Mouse (Mus musculus): Measurements from ENCODE around the gene Eps8l2.

The Eps8l2 gene

GRCm38 (mm10) chr7:141338576-141339131, at the start of gene Eps8l2:
Gene Eps8l2, plus strand, starts transcription at chr7:141338880.
- H3K36me3 ChIP-seq (ENCODE audit: control insufficient read depth, insufficient read depth, low read length, poor library complexity, severe bottlenecking): peaks cover 3% of the 10 kb centered on the region; the same call in 1 of the 2 replicates
- no peaks in the 10 kb centered on the region for H3K27me3 ChIP-seq (ENCODE audit: control insufficient read depth, insufficient read depth, low read length, poor library complexity, severe bottlenecking)
- DNase-seq (ENCODE audit: low read depth, low spot score): peak; percentile 60

DNA sequence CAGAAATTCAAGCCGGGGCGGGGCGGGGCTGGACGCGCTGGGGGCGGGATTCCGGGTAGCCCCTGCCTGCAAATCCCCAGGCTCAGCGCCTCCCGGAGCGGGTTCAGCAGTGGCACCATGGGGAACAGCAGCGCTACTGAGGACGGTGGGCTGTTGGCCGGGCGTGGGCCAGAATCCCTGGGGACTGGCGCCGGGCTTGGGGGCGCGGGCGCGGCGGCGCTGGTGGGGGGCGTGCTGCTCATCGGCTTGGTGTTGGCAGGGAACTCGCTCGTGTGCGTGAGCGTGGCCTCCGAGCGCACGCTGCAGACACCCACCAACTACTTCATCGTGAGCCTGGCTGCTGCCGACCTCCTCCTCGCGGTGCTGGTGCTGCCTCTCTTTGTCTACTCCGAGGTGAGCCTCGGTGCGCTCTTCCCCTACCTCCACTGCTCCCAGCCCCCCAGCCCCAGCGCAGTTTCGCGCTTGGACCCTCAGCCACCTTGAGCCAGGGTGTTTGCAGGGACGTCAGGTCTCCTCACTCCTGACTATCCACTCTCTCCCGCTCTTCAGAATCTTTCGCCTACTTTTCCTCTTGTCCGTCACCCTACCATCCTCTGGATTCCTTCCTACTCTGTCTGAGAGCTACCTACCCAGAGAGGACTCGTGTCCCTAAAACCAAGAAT, 46.6 kb upstream of the Eps8l2 start, which contains the start of gene Drd4:
TSS of gene Drd4 (plus strand) at position 86 of the 662 bp plus-strand sequence.
- no peak for DNase-seq (ENCODE audit: low read depth, low spot score)
- Histone ChIP-seq H3K36me3 (ENCODE audit: control insufficient read depth, insufficient read depth, low read length, poor library complexity, severe bottlenecking) (no peaks in the 10 kb centered on the region), H3K27me3 (ENCODE audit: control insufficient read depth, insufficient read depth, low read length, poor library complexity, severe bottlenecking) (no peaks in the 10 kb centered on the region; the same call in 1 of the 2 replicates)

DNA sequence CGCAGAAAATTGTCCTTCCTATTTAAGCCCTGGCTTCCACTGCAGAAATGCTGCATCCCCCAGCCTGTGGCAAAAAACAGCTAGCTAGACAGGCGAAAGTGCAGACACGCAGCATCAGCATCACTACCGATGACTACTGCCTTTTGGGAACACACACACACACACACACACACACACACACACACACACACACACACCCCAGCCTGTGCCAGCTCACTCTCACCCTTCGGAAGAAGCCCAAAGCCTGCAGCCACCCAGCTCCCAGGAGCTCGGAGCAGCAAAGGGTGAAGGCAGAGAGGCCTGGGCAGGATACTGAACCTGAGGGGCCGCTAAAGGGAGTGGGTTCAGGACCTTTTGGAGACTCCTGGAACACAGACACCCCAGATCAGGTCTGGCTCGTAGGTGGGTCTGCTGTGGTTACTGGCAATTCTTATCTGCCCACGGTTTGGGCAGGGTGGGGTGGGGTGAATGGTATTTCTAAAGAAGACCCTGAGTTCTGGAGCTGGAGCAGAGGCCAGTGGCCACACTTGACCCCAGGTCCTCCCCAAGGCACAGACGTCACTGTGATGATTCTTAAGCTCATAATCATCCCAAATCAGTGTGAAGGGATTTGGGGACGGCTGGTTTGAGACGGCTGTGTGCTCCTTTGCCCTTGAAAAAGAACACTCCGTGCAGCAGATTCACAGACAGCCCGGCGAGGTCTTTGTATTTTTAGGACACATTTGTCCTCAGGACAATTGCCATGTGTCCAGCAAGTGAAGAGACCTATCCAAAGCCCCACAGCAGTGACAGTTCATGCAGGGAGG, 45.9 kb upstream of the Eps8l2 start:
- Histone ChIP-seq H3K27me3 (ENCODE audit: control insufficient read depth, insufficient read depth, low read length, poor library complexity, severe bottlenecking) (no peaks in the 10 kb centered on the region; the same call in 1 of the 2 replicates), H3K36me3 (ENCODE audit: control insufficient read depth, insufficient read depth, low read length, poor library complexity, severe bottlenecking) (no peaks in the 10 kb centered on the region)
- no peak for DNase-seq (ENCODE audit: low read depth, low spot score)

DNA sequence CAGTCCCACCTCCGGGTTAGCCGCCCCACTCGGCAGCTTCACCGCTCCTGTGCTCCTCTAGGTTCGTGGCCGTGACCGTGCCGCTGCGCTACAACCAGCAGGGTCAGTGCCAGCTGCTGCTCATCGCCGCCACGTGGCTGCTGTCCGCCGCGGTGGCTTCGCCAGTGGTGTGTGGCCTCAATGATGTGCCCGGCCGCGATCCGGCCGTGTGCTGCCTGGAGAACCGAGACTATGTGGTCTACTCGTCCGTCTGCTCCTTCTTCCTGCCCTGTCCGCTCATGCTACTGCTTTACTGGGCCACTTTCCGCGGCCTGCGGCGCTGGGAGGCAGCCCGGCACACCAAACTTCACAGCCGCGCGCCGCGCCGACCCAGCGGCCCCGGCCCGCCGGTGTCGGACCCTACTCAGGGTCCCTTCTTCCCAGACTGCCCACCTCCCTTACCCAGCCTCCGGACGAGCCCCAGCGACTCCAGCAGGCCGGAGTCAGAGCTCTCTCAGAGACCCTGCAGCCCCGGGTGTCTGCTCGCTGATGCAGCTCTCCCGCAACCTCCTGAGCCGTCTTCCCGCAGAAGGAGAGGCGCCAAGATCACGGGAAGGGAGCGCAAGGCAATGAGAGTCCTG, 44.7 kb upstream of the Eps8l2 start:
- DNase-seq (ENCODE audit: low read depth, low spot score): no peak
- no peaks in the 10 kb centered on the region for H3K36me3 ChIP-seq (ENCODE audit: control insufficient read depth, insufficient read depth, low read length, poor library complexity, severe bottlenecking)
- no peaks in the 10 kb centered on the region; the same call in 1 of the 2 replicates for H3K27me3 ChIP-seq (ENCODE audit: control insufficient read depth, insufficient read depth, low read length, poor library complexity, severe bottlenecking)

DNA sequence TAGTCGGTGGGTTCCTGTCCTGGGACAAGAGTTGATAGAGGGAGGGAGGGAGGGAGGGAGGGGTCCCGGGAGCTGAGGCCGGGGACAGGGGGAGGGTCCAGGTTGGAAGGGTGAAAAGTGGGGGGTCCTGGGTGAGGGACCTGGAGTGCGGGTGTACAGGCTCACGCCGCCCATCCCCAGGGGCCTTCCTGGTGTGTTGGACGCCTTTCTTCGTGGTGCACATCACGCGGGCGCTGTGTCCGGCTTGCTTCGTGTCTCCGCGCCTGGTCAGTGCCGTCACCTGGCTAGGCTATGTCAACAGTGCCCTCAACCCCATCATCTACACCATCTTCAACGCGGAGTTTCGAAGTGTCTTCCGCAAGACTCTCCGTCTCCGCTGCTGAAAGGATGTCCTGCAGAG, 44.2 kb upstream of the Eps8l2 start:
- Histone ChIP-seq H3K27me3 (ENCODE audit: control insufficient read depth, insufficient read depth, low read length, poor library complexity, severe bottlenecking) (no peaks in the 10 kb centered on the region; the same call in 1 of the 2 replicates), H3K36me3 (ENCODE audit: control insufficient read depth, insufficient read depth, low read length, poor library complexity, severe bottlenecking) (no peaks in the 10 kb centered on the region)
- DNase-seq (ENCODE audit: low read depth, low spot score): no peak

DNA sequence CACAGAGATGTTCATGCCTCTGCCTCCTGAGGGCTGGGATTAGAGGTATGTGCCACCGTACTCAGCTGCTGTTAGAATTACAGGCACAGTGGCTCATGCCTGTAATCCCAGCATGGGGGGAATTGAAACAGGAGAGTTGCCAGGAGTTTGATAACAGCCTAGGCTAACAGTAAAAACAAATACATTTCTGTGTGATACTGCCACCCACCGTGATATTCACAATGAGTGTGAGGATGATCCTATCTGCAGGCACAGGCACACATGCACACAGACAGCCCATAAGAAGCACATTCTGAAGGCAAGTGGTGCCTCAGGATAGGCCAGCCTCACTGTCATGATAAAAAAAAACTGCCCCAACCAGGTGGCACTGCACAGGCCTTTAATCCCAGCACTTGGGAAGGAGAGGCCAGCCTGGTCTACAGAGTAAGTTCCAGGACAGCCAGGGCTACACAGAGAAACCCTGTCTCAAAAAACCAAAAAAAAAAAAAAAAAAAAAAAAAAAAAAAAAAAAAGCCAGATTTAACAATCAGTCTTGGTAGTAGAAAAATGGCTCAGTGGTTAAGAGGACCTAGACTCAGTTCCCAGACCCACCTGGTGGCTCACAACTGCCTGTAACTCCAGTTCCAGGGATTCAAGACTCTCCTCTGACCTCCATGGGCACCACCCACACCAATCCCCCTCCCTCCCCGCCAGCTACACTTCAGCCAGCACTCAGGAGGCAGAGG, 40.6 kb upstream of the Eps8l2 start:
- no peak for DNase-seq (ENCODE audit: low read depth, low spot score)
- Histone ChIP-seq H3K27me3 (ENCODE audit: control insufficient read depth, insufficient read depth, low read length, poor library complexity, severe bottlenecking) (no peaks in the 10 kb centered on the region), H3K36me3 (ENCODE audit: control insufficient read depth, insufficient read depth, low read length, poor library complexity, severe bottlenecking) (no peaks in the 10 kb centered on the region)

GRCm38 (mm10) chr7:141299175-141299574, 39.5 kb upstream of the Eps8l2 start:
- H3K36me3 ChIP-seq (ENCODE audit: control insufficient read depth, insufficient read depth, low read length, poor library complexity, severe bottlenecking): no peaks in the 10 kb centered on the region
- no peaks in the 10 kb centered on the region for H3K27me3 ChIP-seq (ENCODE audit: control insufficient read depth, insufficient read depth, low read length, poor library complexity, severe bottlenecking)
- no peak for DNase-seq (ENCODE audit: low read depth, low spot score)

- DNase-seq (ENCODE audit: low read depth, low spot score): no peak
- no peaks in the 10 kb centered on the region for H3K27me3 ChIP-seq (ENCODE audit: control insufficient read depth, insufficient read depth, low read length, poor library complexity, severe bottlenecking)
- peaks cover 7% of the 10 kb centered on the region; the same call in 1 of the 2 replicates for H3K36me3 ChIP-seq (ENCODE audit: control insufficient read depth, insufficient read depth, low read length, poor library complexity, severe bottlenecking)
Measured at GRCm38 (mm10) chr7:141301386-141301785, 37.3 kb upstream of the Eps8l2 start.

- Histone ChIP-seq H3K36me3 (ENCODE audit: control insufficient read depth, insufficient read depth, low read length, poor library complexity, severe bottlenecking) (peaks cover 7% of the 10 kb centered on the region), H3K27me3 (ENCODE audit: control insufficient read depth, insufficient read depth, low read length, poor library complexity, severe bottlenecking) (no peaks in the 10 kb centered on the region)
- DNase-seq (ENCODE audit: low read depth, low spot score): no peak
Measured at GRCm38 (mm10) chr7:141302702-141303268, 35.9 kb upstream of the Eps8l2 start.

- peaks cover 9% of the 10 kb centered on the region for H3K36me3 ChIP-seq (ENCODE audit: control insufficient read depth, insufficient read depth, low read length, poor library complexity, severe bottlenecking)
- no peak for DNase-seq (ENCODE audit: low read depth, low spot score)
Measured at GRCm38 (mm10) chr7:141304537-141304936, 34.1 kb upstream of the Eps8l2 start.

GRCm38 (mm10) chr7:141314416-141314815, 24.3 kb upstream of the Eps8l2 start:
- DNase-seq (ENCODE audit: low read depth, low spot score): no peak
- H3K36me3 ChIP-seq (ENCODE audit: control insufficient read depth, insufficient read depth, low read length, poor library complexity, severe bottlenecking): no peaks in the 10 kb centered on the region; the same call in none of the 2 replicates

More at GRCm38 (mm10) chr7:141304537-141304936, 34.1 kb upstream of the Eps8l2 start:
- no peaks in the 10 kb centered on the region for H3K27me3 ChIP-seq (ENCODE audit: control insufficient read depth, insufficient read depth, low read length, poor library complexity, severe bottlenecking)

GRCm38 (mm10) chr7:141315076-141315475, 23.6 kb upstream of the Eps8l2 start:
- Histone ChIP-seq H3K36me3 (ENCODE audit: control insufficient read depth, insufficient read depth, low read length, poor library complexity, severe bottlenecking) (peaks cover 3% of the 10 kb centered on the region), H3K27me3 (ENCODE audit: control insufficient read depth, insufficient read depth, low read length, poor library complexity, severe bottlenecking) (no peaks in the 10 kb centered on the region)
- DNase-seq (ENCODE audit: low read depth, low spot score): no peak

More at GRCm38 (mm10) chr7:141314416-141314815, 24.3 kb upstream of the Eps8l2 start:
- H3K27me3 ChIP-seq (ENCODE audit: control insufficient read depth, insufficient read depth, low read length, poor library complexity, severe bottlenecking): no peaks in the 10 kb centered on the region

GRCm38 (mm10) chr7:141315974-141316373, 22.7 kb upstream of the Eps8l2 start:
- Histone ChIP-seq H3K27me3 (ENCODE audit: control insufficient read depth, insufficient read depth, low read length, poor library complexity, severe bottlenecking) (no peaks in the 10 kb centered on the region), H3K36me3 (ENCODE audit: control insufficient read depth, insufficient read depth, low read length, poor library complexity, severe bottlenecking) (peaks cover 7% of the 10 kb centered on the region)
- DNase-seq (ENCODE audit: low read depth, low spot score): peak; percentile 69

All from splenic B cell, adult 2 months (primary cell).